Mouse (Mus musculus): ENCODE measurements around the gene Aup1.

Aup1 gene

GRCm38 (mm10) chr6:83027706-83028105 is 26.6 kb upstream of the Aup1 start:
- in situ Hi-C loops (cut with MboI; ENCODE audit: low sequenced_read_pairs) = no loop called here

DNA sequence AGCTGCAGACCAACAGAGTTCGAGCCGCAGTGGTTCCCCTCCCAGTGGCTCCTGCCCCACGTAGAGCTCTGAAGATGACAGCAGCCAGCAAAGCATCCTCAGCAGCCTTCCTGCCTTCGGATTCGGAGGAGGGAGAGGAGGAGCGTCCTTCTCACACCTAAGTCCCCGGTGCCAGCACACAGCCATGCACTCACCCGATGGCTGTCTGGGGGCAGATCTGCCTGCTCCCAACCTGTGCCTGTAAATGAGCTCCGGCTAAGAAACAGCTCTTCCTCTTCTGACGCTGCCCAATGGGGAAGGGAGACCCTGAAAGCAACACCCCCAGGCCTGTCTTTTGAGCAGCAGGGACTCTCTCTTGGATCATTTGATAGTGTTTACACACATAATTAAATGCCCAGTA is 24.5 kb upstream of the Aup1 start:
- in situ Hi-C loops (cut with MboI; ENCODE audit: low sequenced_read_pairs) = no loop called here

- in situ Hi-C loops (cut with MboI; ENCODE audit: low sequenced_read_pairs) = no loop called here
These were observed 23.2 kb upstream of the Aup1 start for GRCm38 (mm10) chr6:83031111-83031510.

DNA sequence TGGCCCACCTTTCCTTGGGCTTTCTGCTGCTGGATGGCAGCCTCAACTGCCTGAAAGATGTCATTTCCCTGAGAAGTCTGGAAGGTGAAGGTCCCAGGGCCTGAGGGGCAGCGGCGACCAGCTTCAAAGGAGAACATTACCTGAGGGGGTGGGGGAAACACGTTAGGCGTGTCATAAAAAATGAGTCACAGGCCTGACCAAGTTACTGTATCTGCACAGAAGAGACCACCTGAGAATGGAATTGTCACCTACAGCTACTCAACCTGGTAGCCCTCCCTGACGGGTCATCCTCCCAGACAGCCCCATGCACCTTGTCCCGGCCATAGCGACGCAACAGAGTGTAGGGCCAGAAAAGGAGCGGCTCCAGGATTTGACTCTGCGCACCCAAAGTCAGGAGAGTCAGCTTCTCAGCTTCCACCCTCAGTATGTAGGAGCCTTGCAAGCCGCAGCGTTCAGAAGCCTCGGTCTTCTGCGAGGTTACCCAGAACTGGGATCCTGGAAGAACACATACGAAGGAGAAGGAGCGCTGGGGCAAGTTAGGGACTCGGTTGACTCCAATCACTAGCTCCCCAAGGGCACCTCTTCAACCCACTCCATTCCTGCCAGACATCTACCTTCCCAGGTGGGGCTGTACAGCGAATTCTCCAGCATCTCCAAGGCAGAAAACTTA is 22.3 kb upstream of the Aup1 start:
- in situ Hi-C loops (cut with MboI; ENCODE audit: low sequenced_read_pairs) = no loop called here

DNA sequence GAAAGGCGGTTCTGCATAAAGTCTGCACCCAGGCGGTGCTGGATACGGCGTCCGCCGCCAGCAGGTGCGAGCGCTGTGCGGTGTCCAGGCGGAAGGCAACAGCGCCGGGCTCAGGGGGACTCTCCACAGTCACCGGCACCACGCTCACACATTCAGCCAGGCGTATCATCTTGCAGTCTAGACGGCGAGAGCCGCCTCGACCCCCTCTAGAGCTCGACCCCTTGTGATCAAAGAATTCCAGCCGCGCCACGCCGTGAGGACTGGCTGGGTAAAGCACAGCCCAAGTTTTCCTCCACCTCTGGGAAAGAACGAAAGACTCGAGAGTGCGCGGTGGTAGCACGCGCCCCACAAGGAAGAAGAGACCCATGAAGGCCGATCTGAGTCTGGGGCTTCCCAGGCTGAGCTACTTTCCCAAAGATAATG is 21.5 kb upstream of the Aup1 start:
- in situ Hi-C loops (cut with MboI; ENCODE audit: low sequenced_read_pairs) = no loop called here

DNA sequence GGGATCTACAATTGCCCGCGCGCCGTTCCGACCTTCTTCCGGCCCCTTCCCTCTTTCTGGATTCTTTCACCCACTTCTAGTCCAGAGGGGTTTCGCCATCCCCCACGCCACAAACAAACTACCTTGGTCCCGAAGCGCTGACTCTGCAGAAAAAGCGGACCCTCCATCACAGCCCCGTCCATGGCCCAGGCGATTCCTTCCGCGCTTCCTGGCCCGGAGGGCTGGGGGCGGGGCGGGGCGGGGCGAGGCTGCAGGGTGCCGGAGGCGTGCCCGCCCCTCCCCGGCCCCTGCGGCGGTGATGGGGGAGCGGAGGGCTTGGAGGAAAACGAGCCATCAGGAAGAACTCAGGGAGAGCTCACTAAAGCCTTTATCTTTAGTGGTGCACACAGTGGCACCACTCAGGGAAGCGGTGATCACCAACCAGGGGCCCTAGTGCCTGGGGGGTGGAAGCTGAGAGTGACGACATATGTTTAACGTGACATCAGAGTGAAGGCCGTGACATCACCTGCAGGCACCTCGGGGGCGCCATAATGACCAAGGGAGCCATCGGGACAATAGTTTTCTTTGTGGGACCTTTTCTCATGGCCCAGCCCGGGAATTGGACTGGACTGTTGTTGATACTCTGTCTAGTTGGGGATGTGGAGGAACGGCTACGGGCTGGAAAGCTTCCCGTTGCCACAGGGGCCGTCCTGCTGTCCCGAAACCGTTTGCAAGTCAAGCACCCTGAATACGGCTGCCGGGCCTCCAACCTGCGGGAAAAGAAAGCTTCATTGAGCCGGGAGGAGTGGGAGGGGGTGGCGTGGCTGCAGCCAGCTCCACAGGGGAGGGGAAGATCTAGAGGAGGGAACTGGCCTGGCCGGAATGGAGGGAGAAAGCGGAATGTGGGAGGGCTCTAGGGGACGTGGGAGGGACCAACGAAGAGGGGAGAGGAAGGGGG is 20.8 kb upstream of the Aup1 start, which contains the start of the genes Dok1 and Loxl3:
TSS of gene Dok1 (minus strand) at position 223 of the 937 bp plus-strand sequence.
TSS of gene Loxl3 (plus strand) at position 925 of the 937 bp plus-strand sequence.
- in situ Hi-C loops (cut with MboI; ENCODE audit: low sequenced_read_pairs) = no loop called here

GRCm38 (mm10) chr6:83034463-83035055 is 19.8 kb upstream of the Aup1 start:
- in situ Hi-C loops (cut with MboI; ENCODE audit: low sequenced_read_pairs) = no loop called here

DNA sequence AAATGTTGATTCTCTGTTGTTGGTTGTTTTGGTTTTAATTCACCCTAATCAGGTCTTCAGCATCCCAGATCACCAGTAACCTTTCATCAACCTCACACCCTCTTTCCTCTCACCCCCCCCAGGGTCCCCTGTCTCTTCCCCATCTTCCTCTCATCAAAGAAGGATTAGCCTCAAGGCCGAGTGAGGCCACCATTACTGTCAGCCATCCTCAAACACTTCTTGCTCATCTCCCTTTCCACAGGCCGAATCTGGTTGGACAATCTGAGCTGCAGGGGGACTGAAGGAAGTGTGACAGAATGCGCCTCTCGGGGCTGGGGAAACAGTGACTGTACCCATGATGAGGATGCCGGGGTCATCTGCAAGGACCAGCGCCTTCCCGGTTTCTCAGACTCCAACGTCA is 17.1 kb upstream of the Aup1 start:
- in situ Hi-C loops (cut with MboI; ENCODE audit: low sequenced_read_pairs) = no loop called here

DNA sequence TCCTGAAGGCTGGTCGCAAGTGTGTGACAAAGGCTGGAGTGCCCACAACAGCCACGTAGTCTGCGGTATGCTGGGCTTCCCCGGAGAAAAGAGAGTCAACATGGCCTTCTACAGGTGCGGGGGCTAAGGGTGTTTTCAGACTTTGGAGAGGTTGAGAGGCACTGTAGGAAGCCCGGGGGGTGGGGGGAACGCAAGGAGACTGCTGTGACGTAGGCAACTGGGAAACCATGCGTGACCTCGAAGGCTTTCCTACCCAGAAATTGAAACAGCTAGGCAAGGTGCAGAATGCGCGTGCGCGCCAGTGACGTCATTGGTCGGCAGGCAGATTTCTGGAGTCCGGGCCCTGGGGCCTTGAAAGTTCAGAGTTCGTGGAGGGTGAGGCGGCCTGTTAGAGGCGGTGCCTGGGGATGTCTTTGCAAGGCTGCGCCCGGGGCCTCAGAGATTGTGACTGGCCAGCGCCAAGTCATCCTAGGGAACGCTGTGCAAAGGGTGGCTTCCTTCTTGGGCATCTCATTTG is 15.8 kb upstream of the Aup1 start:
- in situ Hi-C loops (cut with MboI; ENCODE audit: low sequenced_read_pairs) = no loop called here

- in situ Hi-C loops (cut with MboI; ENCODE audit: low sequenced_read_pairs) = no loop called here
These were observed 13.7 kb upstream of the Aup1 start for GRCm38 (mm10) chr6:83040601-83041000.

- in situ Hi-C loops (cut with MboI; ENCODE audit: low sequenced_read_pairs) = no loop called here
These were observed 10.8 kb upstream of the Aup1 start for GRCm38 (mm10) chr6:83043561-83043960.

DNA sequence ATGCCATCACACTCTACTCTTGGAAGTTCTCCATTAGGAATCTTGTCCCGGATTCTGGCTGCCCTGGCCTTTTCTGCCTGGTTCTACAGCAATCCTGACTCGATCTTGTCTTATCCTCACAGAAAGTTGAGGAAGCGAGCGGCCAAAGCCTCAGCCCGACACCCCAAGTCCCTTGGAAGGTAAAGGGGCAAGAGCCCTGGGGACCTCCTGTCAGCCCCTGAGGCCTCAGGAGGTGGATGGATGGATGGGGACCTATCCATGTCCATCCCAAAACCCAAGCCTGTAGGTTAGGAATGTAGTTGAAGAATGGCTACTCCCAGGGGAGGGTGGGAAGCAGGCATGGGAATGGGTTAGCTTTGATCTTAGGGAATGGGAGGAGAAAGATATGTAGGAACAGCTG is 10.3 kb upstream of the Aup1 start:
- in situ Hi-C loops (cut with MboI; ENCODE audit: low sequenced_read_pairs) = no loop called here

- in situ Hi-C loops (cut with MboI; ENCODE audit: low sequenced_read_pairs) = no loop called here
These were observed 9.6 kb upstream of the Aup1 start for GRCm38 (mm10) chr6:83044742-83045141.

DNA sequence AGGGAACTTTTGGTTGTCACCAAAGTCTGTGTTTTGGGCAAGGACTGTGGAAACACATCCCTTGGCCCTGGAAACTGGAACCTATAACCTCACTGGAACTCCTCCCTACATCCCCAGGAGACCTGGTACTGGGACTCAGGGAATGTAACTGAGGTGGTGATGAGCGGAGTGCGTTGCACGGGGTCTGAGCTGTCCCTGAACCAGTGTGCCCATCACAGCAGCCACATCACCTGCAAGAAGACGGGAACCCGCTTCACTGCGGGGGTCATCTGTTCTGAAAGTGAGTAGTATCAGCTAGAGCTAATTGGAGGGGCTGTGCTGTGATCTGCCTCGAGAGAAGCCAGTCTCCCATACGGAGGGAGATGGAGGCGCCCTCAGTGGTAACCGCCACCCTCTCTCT is 5.0 kb upstream of the Aup1 start:
- in situ Hi-C loops (cut with MboI; ENCODE audit: low sequenced_read_pairs) = no loop called here

DNA sequence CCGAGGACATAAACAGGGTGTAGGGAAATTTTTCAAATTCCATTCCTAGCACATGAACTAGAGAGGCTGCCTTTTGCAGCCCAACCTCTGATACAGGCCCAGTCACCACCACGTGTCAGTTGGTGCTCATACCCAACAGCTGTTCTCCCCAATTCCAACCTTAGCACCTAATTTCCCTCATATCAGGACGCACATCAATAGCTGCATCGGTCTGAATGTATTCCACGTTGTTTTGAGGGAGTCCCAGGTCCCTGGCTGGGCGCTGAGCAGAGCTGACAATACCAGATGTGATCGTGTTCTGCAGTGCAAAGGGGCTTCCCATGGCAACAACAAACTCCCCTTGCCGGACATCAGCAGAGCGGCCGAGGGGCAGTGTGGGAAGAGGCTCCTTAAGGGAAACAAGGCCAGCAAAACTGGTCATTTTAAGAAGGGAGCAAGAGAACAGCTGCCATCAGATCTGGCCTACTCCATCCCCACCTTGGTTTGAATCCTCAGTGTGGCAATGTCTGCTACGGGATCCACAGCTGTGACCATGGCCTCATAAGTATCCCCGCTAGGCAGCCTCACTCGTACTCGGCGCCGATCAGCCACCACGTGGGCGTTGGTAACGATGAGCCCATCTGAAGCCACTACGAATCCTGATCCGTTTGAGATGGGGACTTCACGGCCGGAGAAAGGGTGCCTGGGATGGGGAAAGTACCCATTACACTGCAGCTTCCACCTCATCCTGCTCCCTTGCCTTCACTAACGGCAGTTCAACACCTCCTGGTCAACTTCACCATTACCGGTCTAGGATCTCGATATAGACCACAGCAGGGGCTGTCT is 973 bp upstream of the Aup1 start:
- in situ Hi-C loops (cut with MboI; ENCODE audit: low sequenced_read_pairs) = loop anchor here (10.0 kb wide), 1 partner anchor 49 kb away; no protein-coding TSS in a partner anchor

DNA sequence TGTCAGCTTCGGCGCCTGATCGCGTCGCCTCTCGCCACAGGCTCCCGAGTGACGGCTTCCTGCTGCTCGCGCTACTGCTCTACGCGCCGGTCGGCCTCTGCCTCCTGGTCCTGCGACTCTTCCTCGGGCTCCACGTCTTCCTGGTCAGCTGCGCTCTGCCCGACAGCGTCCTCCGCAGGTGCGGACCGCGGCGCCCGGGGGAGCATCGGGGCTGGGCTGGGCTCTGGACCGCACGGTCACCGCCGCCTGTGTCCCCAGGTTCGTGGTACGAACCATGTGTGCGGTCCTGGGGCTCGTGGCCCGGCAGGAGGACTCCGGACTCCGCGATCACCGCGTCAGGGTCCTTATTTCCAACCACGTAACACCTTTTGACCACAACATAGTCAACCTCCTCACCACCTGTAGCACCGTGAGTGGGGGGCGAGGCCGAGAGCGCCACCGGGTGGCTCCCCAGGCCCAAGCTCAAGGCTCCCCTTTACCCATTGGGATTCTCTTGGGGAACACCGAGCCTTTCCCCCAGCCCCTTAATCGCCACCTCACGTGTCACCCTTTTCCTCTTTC is 630 bp downstream of the Aup1 start, which contains the start of gene Htra2:
TSS of gene Htra2 (minus strand) at position 403 of the 561 bp plus-strand sequence.
- in situ Hi-C loops (cut with MboI; ENCODE audit: low sequenced_read_pairs) = loop anchor here (10.0 kb wide), 1 partner anchor 50 kb away; no protein-coding TSS in a partner anchor

DNA sequence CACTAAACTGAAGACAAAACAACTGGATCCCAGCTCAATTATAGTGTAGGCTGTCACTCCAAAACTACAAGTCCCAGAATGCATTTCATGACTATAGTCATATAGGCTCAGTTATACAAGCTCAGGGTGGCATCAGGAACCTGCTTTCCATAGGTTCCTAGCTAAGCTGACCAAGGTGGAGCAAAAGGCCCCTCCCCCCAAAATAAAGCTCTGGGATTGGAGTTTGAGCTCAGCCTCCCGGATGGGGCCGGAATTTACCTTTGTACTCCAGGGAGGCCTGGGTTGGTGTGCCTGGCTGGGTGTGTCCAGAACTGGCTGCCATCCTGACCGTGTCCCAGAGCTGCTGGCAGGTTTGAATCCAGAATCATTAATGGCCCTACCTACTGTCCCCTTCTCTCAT is 3.5 kb downstream of the Aup1 start, which contains the start of gene Dqx1:
TSS of gene Dqx1 (plus strand) at position 55 of the 400 bp plus-strand sequence.
- in situ Hi-C loops (cut with MboI; ENCODE audit: low sequenced_read_pairs) = loop anchor here (10.0 kb wide), 1 partner anchor 53 kb away; no protein-coding TSS in a partner anchor

GRCm38 (mm10) chr6:83058725-83059124 is 4.4 kb downstream of the Aup1 start:
- in situ Hi-C loops (cut with MboI; ENCODE audit: low sequenced_read_pairs) = loop anchor here (10.0 kb wide), 1 partner anchor 54 kb away; no protein-coding TSS in a partner anchor

GRCm38 (mm10) chr6:83065995-83066394 is 11.7 kb downstream of the Aup1 start:
- in situ Hi-C loops (cut with MboI; ENCODE audit: low sequenced_read_pairs) = no loop called here

- in situ Hi-C loops (cut with MboI; ENCODE audit: low sequenced_read_pairs) = no loop called here
These were observed 12.1 kb downstream of the Aup1 start for GRCm38 (mm10) chr6:83066441-83066840.

Data from CH12F3 (cell line).